Mouse (Mus musculus) G1E (cell line): ENCODE data around the gene Mdm1.

Experiments
- CTCF ChIP-seq: IDR thresholded peaks from 2 replicates; pipeline ENCODE4 v1.5.1; 2012; ENCODE audit warnings: low read depth, low read length, inconsistent platforms, mixed read lengths
- GATA1 ChIP-seq: IDR thresholded peaks from 2 replicates; pipeline ENCODE4 v1.6.1; 2012; ENCODE audit warnings: borderline replicate concordance, low read length, inconsistent platforms, mixed read lengths
- GATA2 ChIP-seq: IDR thresholded peaks from 2 replicates; pipeline ENCODE4 v1.6.1; 2012; ENCODE audit warnings: low read depth, low read length, inconsistent platforms, borderline replicate concordance
- POLR2AphosphoS5 ChIP-seq: IDR thresholded peaks from 2 replicates; pipeline ENCODE4 v1.6.1; 2012; ENCODE audit warnings: low read depth, low read length, inconsistent platforms; ENCODE audit not compliant: insufficient replicate concordance
- TAL1 ChIP-seq: conservative IDR thresholded peaks from 2 replicates; pipeline ENCODE4 v1.6.1; 2012; ENCODE audit warnings: low read depth, low read length, inconsistent platforms, mixed read lengths

- TF ChIP-seq GATA1 (no peak), CTCF (no peak), POLR2AphosphoS5 (no peak), TAL1 (no peak), GATA2 (no peak)
Measured at GRCm38 (mm10) chr10:118161131-118161530, 19.5 kb downstream of the Mdm1 start.
